Mouse (Mus musculus) pancreas, adult 10 weeks (tissue): ENCODE results near the gene Ubac1. TPM values are rescaled to one million over a fixed set of nuclear protein-coding genes. Genes with fewer than 3 reads are reported as not detected.

Experiments used
- polyA plus RNA-seq: library from polyadenylated mRNA; stranded (reverse); fragments of 350-450 nt; fragmentation: Illumina TruSeq; extraction: RNeasy Lipid Tissue Mini Kit (QIAGEN cat#74804); gene quantifications from one replicate; pipeline ENCODE4 v1.2.3, GENCODE M21; 2015; ENCODE audit warnings: low read depth, low replicate concordance; ENCODE audit not compliant: insufficient read depth

Gene Ubac1
- polyA plus RNA-seq = 19.7 TPM

DNA sequence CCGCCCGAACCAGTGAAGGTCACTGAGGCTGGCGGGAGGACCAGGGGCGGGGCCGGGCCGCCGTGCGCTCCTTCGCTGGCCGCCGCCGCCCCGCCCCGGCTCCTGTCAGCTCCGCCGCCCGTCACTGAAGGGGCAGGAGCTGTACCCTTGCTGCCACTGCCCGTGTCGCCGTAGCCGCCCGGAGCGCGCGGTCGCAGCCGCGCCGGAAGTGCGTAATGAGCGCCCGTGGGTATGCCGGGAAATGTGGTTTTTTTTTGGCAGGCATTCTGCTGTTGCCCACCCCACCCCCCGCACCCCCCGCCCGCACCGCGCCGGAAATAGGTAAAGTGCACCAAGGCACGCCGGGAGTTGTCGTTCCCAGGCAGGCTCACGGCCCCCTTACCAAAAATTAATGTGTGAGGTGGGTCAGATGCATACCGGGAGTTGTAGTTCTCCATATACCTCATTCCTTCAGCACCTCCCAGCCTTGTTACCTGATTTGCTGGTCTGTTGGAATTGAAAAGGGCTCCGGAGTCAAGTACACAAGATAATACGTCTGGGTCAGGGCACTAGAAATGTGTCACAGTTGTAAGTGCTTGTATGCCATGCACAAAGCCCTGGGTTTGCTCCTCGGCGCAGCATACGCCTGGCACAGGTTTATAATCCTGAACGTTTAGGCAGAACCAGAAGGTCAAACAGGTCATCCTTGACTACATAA lies at the start of gene Ubac1:
Gene Ubac1, minus strand, starts transcription at position 187 of the 697 bp plus-strand sequence.

DNA sequence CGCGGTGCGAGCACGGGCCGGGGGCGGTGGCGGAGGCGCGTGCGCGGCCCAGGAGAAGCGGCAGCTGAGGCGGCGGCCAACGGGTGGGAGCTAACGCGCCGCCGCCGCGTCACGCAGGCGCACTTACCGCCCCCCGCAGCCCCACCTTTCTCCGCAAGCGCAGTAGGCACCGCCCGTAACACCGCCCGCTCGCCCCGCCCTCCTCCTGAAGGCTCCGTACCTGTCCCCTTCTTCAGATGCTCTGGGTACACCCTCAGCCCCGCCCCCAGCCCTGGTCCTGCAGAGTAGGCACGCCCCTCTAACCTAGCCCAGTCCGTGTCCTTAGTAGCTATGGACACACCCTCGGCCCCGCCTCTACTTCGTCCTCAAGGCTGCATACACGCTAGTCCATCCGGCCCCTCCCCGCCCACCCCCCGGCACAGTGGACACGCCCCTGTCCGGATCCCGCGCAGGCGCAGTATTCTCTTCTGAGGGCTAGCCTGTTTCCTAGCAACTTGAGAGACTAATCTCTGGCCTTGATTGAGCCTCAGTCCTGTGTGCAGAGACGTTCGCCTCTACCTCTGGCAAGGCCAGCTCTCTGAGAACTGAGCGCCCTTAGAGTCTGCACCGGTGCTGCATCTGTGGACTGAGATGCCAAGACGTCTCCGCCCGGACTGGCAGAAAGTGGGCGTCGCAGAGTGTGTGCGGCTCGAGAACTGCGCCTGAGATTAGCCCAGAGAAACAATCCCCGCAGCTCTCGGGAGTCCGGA lies 38.2 kb downstream of the Ubac1 start, which contains the start of gene Camsap1:
Gene Camsap1, minus strand, starts transcription at position 124 of the 749 bp plus-strand sequence.

Other genes starting within 250 kb of the Ubac1 start
- gene Lcn11, start 244.7 kb downstream of the Ubac1 start, polyA plus RNA-seq = not detected
- not detected for gene Gm13539, start 239.5 kb downstream of the Ubac1 start, polyA plus RNA-seq
- gene Glt6d1, start 205.9 kb downstream of the Ubac1 start, polyA plus RNA-seq = not detected
- gene Lcn9, start 198.6 kb downstream of the Ubac1 start, polyA plus RNA-seq = not detected
- not detected for gene Sohlh1, start 174.5 kb downstream of the Ubac1 start, polyA plus RNA-seq
- 0.18 TPM for gene Kcnt1, start 158.0 kb downstream of the Ubac1 start, polyA plus RNA-seq
- 2.7 TPM for gene Camsap1, start 38.5 kb downstream of the Ubac1 start, polyA plus RNA-seq
- gene Nacc2, start 101.5 kb upstream of the Ubac1 start, polyA plus RNA-seq = 5.5 TPM
- gene Lhx3, start 186.5 kb upstream of the Ubac1 start, polyA plus RNA-seq = 0.55 TPM
- 15.2 TPM for gene Qsox2, start 215.8 kb upstream of the Ubac1 start, polyA plus RNA-seq